Mouse (Mus musculus): ENCODE measurements around the gene Fosb. TPM values are rescaled to one million over a fixed set of nuclear protein-coding genes. Genes with fewer than 3 reads are reported as not detected.
"Not testable (repeated sequence)": the region's sequence is repeated elsewhere in the genome, so short reads cannot be mapped to it uniquely, and the experiment has no call there.

Gene Fosb
- polyA plus RNA-seq, 1 experiment from 2014 or later = 0.17 TPM

DNA sequence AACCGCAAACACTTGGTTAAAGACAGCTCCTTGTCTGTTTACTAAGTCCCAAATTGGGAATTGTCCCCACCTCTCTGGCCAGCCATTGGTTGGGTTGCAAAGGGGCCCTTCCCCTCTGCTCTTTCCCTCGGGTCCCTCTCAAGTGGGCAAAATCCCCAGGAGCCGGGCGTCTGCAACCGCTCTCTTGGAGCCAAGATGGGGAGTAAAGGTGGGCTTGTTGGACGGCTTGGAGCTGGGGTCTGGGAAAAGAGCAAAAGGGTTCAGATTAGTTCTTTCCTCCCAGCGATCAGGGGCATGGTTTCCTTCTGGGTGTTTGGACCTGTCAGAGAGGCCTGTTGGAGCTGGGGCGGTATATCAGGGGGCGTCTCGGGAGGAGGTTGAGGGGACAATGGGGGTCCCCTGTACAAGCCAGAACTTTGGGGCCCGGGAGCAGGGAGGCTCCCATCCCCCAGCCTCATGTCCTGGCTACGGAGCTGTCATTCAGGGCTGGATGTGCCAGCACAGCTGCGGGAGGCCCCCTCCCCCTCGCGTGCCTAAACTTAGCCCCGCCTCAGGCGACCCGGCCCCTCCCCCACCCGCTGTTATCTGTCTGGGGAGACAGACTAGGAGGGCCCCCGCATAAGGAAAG lies 18.8 kb downstream of the Fosb start:
- Histone ChIP-seq H3K9me3 (no peaks in the 10 kb centered on the region), H3K36me3 (no peaks in the 10 kb centered on the region), H3K9ac (no peak overlapping the region), H3K27me3 (replicated peaks) (no peaks in the 10 kb centered on the region), H3K4me2 (peak overlapping the region; percentile 80), H3K4me3 (replicated peaks) (peak overlapping the region; percentile 45), H3K4me1 (peaks cover 17% of the 10 kb centered on the region), H3K27ac (0 out of 2 replicates have a peak overlapping the region, but pooled peaks have one; percentile 31)
- peak; percentile 49 for ATAC-seq (ENCODE audit: insufficient read depth, low FRiP score, low read depth)
- under 1% methylated on average over 20 of the region's 20 CpGs for WGBS

DNA sequence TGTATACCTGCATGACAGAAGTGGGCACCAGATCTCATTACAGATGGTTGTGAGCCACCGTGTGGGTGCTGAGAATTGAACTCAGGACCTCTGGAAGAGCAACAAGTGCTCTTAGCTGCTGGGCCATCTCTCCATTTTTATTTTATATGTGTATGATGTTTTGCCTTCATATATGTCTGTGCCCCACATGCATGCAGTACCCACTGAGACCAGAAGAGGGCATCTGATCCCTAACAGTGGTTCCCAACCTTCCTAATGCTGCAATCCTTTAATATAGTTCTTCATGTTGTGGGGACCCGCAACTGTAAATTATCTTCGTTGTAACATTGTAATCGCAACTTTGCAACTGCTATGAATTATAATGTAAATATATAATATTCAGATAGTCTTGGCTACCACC lies 25.1 kb downstream of the Fosb start:
- 26% methylated on average over 4 of the region's 4 CpGs for WGBS
- no peak for ATAC-seq (ENCODE audit: insufficient read depth, low FRiP score, low read depth)
- no peaks in the 10 kb centered on the region for H3K9me3 ChIP-seq

DNA sequence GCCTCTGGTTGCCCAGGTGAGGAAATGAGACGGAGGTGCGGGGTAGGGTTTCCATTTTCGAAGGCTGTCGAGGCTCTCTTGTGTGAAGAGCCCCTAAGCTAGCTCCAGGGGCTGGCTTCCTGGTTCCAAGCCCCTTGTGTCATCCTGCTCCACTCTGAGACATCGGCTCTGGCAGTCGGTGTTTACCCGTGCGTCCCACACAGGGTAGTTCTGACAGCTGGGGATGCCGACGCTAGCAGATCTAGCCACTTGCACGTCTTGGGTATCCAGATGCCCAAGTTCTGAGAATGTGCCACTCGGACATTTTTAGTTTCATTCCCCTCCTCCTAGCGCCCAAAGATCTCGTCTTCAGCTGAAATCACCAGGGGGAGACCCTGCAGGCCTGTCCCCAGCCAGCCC lies 26.4 kb downstream of the Fosb start:
- H3K4me2 ChIP-seq = peak overlapping the region; percentile 98
- H3K4me1 ChIP-seq = peaks cover 22% of the 10 kb centered on the region
- H3K9me3 ChIP-seq = no peaks in the 10 kb centered on the region
- H3K36me3 ChIP-seq = no peaks in the 10 kb centered on the region
- H3K9ac ChIP-seq = no peak overlapping the region
- H3K4me3 ChIP-seq (replicated peaks) = peak overlapping the region; percentile 52
- WGBS = 31% methylated on average over 14 of the region's 14 CpGs
- peaks cover 39% of the 10 kb centered on the region for H3K27me3 ChIP-seq (replicated peaks)
- no peak for ATAC-seq (ENCODE audit: insufficient read depth, low FRiP score, low read depth)
- no peak overlapping the region for H3K27ac ChIP-seq

More for the DNA sequence above, 25.1 kb downstream of the Fosb start:
- Histone ChIP-seq H3K4me1 (peaks cover 15% of the 10 kb centered on the region; the same call in 1 of the 2 replicates), H3K27me3 (replicated peaks) (peaks cover 25% of the 10 kb centered on the region), H3K4me3 (replicated peaks) (no peak overlapping the region), H3K9ac (no peak overlapping the region), H3K27ac (no peak overlapping the region), H3K4me2 (no peak overlapping the region), H3K36me3 (no peaks in the 10 kb centered on the region)

DNA sequence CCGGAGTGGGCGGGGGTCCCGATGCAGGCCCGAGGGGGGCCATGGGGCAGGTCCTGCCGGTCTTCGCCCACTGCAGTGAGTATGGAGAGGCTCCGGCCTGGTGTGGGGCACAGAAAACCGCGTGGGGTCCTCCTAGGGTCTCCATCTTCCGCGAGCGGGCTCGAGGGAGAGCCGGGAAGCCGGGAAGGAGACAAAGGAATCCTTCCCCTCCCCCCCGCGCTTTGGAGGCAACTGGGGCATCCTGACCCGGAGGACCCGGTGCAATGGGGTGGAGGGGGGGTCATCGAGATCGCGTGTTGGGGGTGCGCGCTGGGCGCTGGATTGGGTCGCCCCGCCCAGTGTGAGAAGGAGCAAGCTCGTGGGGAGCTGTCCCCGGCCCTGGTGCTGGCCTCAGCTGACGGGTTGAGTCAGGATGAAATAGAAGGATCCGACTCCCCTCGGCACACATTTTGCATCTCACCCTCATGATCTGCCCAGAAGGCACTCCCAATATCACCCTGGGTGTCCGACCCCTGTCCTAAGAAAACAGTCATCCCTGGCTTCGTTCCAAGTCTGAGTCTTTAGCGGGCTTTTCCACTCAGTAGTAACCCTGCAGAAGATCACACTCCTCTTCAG lies 27.0 kb downstream of the Fosb start:
- Histone ChIP-seq H3K4me3 (replicated peaks) (peak overlapping the region; percentile 52), H3K4me1 (peaks cover 22% of the 10 kb centered on the region), H3K9ac (peak overlapping the region; percentile 23; the same call in 1 of the 2 replicates), H3K9me3 (no peaks in the 10 kb centered on the region), H3K4me2 (peak overlapping the region; percentile 98), H3K27ac (0 out of 2 replicates have a peak overlapping the region, but pooled peaks have one; percentile 12), H3K27me3 (replicated peaks) (peaks cover 44% of the 10 kb centered on the region), H3K36me3 (no peaks in the 10 kb centered on the region)
- 2% methylated on average over 29 of the region's 35 CpGs for WGBS
- peak; percentile 59 for ATAC-seq (ENCODE audit: insufficient read depth, low FRiP score, low read depth)

DNA sequence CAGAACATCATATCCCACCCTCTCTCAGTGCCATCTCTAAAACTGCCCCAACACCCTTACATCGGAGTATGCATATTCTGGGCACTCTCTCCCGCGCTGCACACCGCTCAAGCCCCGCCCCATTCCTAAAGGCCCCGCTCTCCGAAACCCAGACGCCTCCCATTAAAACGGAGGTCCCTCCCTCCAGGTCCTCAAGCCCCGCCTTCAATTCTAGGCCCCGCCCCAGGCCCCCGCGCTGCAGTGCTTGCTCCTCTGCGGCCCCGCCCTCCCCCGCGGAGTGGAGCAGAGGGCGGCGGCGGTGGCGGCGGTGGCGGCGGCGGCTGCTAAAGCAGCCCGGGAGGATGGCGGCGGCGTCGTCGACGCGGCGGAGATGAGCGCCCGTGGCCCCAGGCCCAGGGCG lies 27.5 kb downstream of the Fosb start, which contains the start of gene Rtn2:
Gene Rtn2, plus strand, starts transcription at position 240 of the 400 bp plus-strand sequence.
- peak; percentile 79 for ATAC-seq (ENCODE audit: insufficient read depth, low FRiP score, low read depth)
- H3K27me3 ChIP-seq (replicated peaks) = peaks cover 47% of the 10 kb centered on the region
- peak within 1 kb of the TSS; percentile 23; the same call in 1 of the 2 replicates for H3K9ac ChIP-seq
- H3K9me3 ChIP-seq = no peaks in the 10 kb centered on the region
- H3K4me3 ChIP-seq (replicated peaks) = peak within 1 kb of the TSS; percentile 52
- under 1% methylated on average over 37 of the region's 37 CpGs for WGBS
- 0 out of 2 replicates have a peak within 1 kb of the TSS, but pooled peaks have one; percentile 12 for H3K27ac ChIP-seq
- peak within 1 kb of the TSS; percentile 98 for H3K4me2 ChIP-seq
- peaks cover 22% of the 10 kb centered on the region for H3K4me1 ChIP-seq
- H3K36me3 ChIP-seq = no peaks in the 10 kb centered on the region

DNA sequence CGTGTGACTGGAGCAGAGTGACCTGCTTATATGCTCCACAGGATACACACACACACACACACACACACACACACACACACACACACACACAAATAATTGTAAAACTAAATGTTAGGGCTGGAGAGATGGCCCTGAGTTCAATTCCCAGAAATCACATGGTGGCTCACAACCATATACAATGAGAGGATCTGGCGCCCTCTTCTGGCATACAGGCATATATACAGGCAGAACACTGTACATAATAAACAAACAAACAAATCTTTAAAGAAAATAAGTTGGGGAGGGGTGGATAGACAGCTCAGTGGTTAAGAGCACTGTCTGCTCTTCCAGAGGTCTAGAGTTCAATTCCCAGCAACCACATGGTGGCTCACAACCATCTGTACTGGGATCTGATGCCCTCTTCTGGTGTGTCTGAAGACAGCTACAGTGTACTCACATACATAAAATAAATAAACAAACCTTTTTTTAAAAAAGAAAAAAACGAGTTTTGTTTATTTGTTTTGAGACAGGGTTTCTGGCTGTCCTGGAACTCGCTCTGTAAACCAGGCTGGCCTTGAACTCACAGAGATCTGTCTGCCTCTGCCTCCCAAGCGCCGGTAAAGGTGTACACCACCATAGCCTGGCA lies 28.1 kb downstream of the Fosb start:
- peaks cover 22% of the 10 kb centered on the region for H3K4me1 ChIP-seq
- 34% methylated on average over 6 of the region's 6 CpGs for WGBS

DNA sequence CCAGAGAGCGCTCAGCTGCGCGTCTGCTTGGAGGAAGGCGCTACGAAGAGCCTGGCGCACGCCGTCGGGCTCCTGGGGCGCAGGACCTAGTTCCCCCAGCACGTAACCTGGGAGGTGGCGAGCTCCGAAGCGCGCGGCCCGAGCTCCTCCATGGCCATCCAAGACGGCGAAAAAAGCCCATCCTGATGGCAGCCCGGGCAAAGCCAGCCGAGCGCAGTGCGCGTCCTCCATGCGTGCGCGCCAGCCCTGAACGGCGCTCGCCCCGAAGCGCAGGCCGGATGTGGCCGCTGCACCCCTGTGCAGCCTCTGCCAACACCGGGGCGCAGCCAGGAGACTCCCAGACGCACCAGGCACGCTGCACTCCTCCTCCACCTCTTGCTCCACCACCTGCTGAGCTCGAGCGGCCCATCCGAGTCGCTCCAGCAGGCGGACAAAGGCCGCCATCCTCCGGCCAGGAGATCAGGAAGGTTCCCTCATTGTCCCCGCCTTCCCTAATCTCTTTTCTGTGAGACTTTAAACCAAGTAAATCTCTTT lies 30.2 kb downstream of the Fosb start, which contains the start of gene Ppm1n:
Gene Ppm1n, minus strand, starts transcription at position 484 of the 534 bp plus-strand sequence.
- Histone ChIP-seq H3K9ac (no peak within 1 kb of the TSS), H3K4me2 (peak within 1 kb of the TSS; percentile 49), H3K4me1 (peaks cover 22% of the 10 kb centered on the region), H3K27me3 (replicated peaks) (peaks cover 47% of the 10 kb centered on the region), H3K4me3 (replicated peaks) (peak within 1 kb of the TSS; percentile 23), H3K27ac (no peak within 1 kb of the TSS), H3K36me3 (no peaks in the 10 kb centered on the region), H3K9me3 (no peaks in the 10 kb centered on the region)
- WGBS = under 1% methylated on average over 46 of the region's 46 CpGs
- ATAC-seq (ENCODE audit: insufficient read depth, low FRiP score, low read depth) = no peak

More for the DNA sequence above, 28.1 kb downstream of the Fosb start:
- not testable (repeated sequence) for H3K27ac ChIP-seq; H3K36me3 ChIP-seq; H3K9me3 ChIP-seq; ATAC-seq (ENCODE audit: insufficient read depth, low FRiP score, low read depth); H3K9ac ChIP-seq
- H3K4me2 ChIP-seq = peak overlapping the region; percentile 98
- peak overlapping the region; percentile 52 for H3K4me3 ChIP-seq (replicated peaks)
- H3K27me3 ChIP-seq (replicated peaks) = peaks cover 47% of the 10 kb centered on the region

DNA sequence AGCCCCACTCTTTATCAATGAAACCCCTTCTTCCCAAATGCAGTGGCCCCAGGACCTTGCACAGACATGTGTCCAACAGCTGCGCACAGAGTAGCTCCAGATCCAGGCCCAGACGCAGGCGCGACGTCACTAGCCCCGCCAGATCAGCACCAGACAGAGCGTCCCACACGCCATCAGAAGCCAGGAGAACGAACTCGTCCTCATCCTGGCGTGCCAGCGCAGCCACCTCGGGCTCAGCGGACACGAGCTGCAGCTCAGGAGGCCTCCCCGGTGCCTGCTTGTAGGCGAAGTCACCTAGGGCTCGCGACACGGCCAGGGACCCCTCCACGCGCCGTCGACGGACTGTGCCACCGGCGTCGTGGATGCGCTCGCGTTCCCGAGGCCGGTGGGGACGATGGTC lies 30.8 kb downstream of the Fosb start:
- Histone ChIP-seq H3K27ac (no peak overlapping the region), H3K4me2 (peak overlapping the region; percentile 49), H3K4me1 (peaks cover 22% of the 10 kb centered on the region), H3K9ac (no peak overlapping the region), H3K9me3 (no peaks in the 10 kb centered on the region), H3K36me3 (no peaks in the 10 kb centered on the region), H3K27me3 (replicated peaks) (peaks cover 47% of the 10 kb centered on the region), H3K4me3 (replicated peaks) (peak overlapping the region; percentile 23; the same call in 1 of the 2 replicates)
- no peak for ATAC-seq (ENCODE audit: insufficient read depth, low FRiP score, low read depth)
- 5% methylated on average over 34 of the region's 34 CpGs for WGBS

DNA sequence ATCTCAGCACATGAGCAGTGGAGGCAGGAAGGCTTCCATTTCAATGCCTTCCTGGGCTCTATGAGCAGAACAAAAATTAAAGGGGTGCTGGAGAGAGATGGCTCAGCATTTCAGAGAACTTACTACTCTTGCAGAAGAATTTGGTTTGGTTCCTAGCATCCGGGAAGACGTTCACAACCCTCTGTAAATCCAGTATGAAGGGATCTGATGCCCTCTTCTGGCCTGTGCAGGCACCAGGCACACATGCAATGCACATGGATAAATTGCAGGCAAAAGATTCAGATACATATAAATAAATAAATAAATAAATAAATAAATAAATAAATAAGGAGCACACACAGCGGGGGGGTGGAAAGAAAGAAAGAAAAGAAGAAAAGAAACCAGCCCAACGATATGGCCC lies 33.6 kb downstream of the Fosb start:
- peaks cover 35% of the 10 kb centered on the region for H3K27me3 ChIP-seq (replicated peaks)
- no peak for ATAC-seq (ENCODE audit: insufficient read depth, low FRiP score, low read depth)

DNA sequence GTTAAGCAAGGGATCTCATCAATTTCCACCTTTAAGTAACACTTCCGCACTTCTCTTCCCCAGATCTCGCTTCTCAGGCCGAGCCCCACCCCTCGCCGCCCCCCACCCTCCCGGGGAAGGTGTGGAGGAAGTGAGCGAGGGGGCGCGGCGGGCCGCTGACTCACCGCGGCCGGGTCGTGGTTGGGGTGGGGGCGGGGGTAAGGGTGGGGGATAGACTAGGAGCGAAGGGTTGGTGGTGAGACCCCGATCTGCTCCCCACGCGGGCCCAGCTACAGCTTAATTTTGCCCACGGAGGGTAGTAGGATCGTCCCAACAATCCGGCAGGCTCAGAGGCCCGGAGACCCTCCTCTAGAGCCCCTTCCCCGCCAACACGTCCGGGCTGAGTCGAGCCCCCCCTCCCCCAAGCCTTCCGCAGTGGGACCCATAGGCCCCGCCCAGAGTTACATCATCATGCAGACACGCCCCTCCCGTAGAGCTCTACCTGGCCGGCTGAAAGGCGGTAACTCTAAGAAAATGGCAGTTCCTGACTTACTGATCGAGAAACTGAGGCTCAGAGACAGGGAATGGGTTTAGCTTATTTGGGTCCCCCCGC lies 37.6 kb downstream of the Fosb start:
- ATAC-seq (ENCODE audit: insufficient read depth, low FRiP score, low read depth) = peak; percentile 65
- Histone ChIP-seq H3K27ac (peak overlapping the region; percentile 99), H3K4me2 (peak overlapping the region; percentile 93), H3K4me1 (peaks cover 15% of the 10 kb centered on the region), H3K36me3 (no peaks in the 10 kb centered on the region), H3K9ac (peak overlapping the region; percentile 97), H3K9me3 (no peaks in the 10 kb centered on the region), H3K4me3 (replicated peaks) (peak overlapping the region; percentile 100), H3K27me3 (replicated peaks) (no peaks in the 10 kb centered on the region)
- WGBS = under 1% methylated on average over 34 of the region's 36 CpGs

More for the DNA sequence above, 33.6 kb downstream of the Fosb start:
- Histone ChIP-seq H3K27ac (no peak overlapping the region), H3K4me3 (replicated peaks) (no peak overlapping the region), H3K36me3 (no peaks in the 10 kb centered on the region), H3K9ac (no peak overlapping the region), H3K4me2 (no peak overlapping the region), H3K9me3 (no peaks in the 10 kb centered on the region), H3K4me1 (peaks cover 7% of the 10 kb centered on the region)
- WGBS = 44% methylated on average over 4 of the region's 4 CpGs

All from stomach, embryonic 15.5 days (tissue).